Mouse (Mus musculus) thymus, postnatal 36 days (tissue): ENCODE measurements around the gene Gm6592.
A peak's percentile ranks its signal among the peaks of the same experiment; 100 is the strongest.
"Not testable (repeated sequence)": the region's sequence is repeated elsewhere in the genome, so short reads cannot be mapped to it uniquely, and the experiment has no call there.

Source experiments
- DNase-seq, 2 experiments: peaks; one replicate each; pipeline ENCODE4 v3.0.0; 2022; ENCODE audit warnings: mixed read lengths in 2 of 2

Gm6592 gene

GRCm38 (mm10) chrX:8843694-8844093 is at the start of gene Gm6592:
Gene Gm6592 (plus strand): TSS chrX:8843994.
- no peak for DNase-seq

GRCm38 (mm10) chrX:8803391-8803790 is 40.4 kb upstream of the Gm6592 start, which contains the start of gene Ssxb5:
Gene Ssxb5 (plus strand): TSS chrX:8803691.
- not testable (repeated sequence) for DNase-seq

GRCm38 (mm10) chrX:8832043-8832442 is 11.8 kb upstream of the Gm6592 start:
- peak; percentile 5 to 8 for DNase-seq

DNA sequence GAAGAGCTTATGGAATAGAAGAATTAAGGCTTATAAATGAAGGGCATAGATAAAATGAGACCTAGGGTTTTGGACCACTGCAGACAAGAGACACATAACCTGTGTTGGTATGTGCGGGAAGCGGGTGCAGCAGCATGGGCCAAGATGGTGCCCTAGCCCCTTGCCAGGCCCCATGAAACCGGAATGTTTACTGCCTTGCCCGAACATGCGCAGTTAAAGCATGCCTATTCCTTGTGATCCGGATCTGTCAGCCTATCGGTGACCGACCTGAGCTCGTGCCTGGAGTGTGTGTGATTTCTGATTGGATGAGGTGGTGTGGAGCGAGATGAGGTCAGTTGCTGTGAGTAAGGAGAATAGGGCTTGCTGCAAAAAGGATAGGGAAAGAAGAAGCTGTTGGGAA is 8.7 kb downstream of the Gm6592 start:
- no peak for DNase-seq

DNA sequence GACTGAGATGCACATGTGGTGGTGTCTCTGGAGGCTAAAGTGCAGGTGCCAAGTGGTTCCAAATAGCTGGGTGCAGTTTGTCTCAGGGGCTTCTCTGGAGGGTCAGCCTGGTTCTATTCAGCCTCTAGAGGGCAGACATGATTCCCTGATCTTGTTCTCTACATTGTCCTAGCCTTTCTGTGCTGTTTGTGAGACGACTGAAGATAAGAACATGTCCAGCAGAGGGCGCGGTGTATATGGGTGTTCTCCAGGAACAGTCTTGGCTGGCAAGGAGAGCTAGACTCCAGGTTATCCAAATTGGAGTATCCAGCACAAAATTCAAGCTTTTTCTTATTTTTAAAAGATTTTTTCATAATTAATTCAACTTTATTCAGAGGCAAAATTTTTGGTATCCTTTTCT is 20.5 kb downstream of the Gm6592 start:
- peak; percentile 46 to 58 for DNase-seq

- not testable (repeated sequence) for DNase-seq
Observed at GRCm38 (mm10) chrX:8873953-8874352, 30.2 kb downstream of the Gm6592 start, which contains the start of gene Gm5751. Gene Gm5751 (plus strand): TSS chrX:8874253.

DNA sequence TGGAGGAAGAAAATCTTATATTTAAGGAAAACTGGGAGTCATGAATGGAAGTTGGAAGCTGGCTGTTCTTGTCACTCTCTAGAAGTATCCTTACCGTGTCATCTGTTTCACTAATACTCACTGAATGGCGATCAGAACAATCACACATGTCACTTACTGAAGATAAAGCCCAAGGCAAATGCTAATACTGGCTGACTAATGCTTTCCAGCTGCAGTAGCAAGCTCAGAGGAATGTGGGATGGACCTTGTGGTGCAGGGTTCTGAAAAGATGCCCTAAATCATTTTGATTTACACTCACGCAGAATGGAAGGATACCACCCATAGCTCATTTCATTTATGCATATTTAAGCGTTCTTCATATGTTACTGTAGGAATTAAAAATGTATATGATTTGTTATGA is 40.5 kb downstream of the Gm6592 start:
- no peak for DNase-seq

DNA sequence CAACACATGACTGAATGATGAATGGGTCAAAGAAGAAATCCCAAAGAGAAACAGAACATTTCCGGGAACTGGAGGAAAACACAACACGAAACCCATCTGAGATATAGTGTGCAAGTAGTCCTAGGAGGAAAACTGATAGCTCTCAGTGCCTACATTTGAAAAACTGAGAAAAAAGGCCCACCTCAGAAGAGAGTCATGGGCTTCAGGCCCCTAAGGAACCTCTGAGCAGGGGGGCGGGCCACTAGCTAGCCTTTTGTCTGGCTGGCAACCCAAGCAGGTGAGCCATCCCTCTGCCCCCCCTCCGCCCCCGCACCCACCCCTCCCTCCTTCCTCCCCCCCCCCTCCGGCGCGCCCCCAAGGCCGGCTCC is 48.2 kb downstream of the Gm6592 start:
- DNase-seq = no peak

DNA sequence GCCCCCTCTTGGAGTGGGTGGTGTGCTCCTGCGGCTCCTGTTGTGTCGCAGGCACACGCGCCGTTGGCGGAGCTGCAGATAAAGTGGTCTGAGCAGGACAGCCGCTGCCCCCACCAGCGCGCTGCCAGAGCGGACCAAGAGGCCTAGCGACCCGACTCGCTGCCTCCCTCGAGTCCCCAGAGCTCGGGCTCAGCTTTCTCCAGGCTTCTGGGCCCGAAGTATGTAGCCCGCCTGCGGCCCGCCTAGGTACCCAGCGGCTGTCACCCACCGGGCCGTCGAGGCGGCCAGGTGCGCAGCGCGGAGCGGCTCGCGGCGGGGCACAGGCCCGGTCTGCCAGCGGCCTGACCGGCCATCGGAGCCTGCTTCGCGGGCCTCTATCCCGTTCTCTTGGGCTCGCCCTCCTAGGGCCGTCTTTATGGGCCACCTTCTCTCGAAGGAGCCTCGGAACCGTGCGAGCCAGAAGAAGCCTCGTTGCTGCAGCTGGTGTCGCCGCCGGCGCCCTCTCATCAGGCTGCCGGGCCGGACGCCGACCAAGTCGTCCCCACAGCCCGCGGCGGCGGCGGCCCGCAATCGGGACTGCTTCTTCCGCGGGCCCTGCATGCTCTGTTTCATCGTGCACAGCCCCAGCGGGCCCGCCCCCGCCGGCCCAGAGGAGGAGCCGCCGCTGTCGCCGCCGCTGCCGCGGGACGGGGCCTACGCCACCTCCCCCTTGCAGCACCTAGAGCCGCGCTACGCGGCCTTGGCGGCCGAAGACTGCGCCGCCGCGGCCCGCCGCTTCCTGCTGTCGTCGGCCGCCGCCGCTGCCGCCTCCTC is 48.8 kb downstream of the Gm6592 start, which contains the start of gene B630019K06Rik:
B630019K06Rik (plus strand) TSS at position 40 of the 813 bp plus-strand sequence.
- DNase-seq = peak; percentile 51 to 67

GRCm38 (mm10) chrX:8893182-8893651 is 49.4 kb downstream of the Gm6592 start:
- DNase-seq = peak in 1 of 2 experiments; percentile 0
